Mouse (Mus musculus): ENCODE measurements around the gene Trmt44.

GRCm38 (mm10) chr5:35579247-35579893, 4.5 kb upstream of the Trmt44 start:
- TF ChIP-seq CTCF (IDR thresholded peaks at IDR 0.05; ENCODE audit: control insufficient read depth, insufficient read depth, insufficient replicate concordance, low read depth, low read length) (no peak), POLR2A (IDR thresholded peaks at IDR 0.05; ENCODE audit: control insufficient read depth, low read depth, low read length) (no peak)
